Mouse (Mus musculus) lung, postnatal 0 days (tissue): ENCODE data around the gene 1700015G11Rik.
A peak's percentile ranks its signal among the peaks of the same experiment; 100 is the strongest.

Source experiments
- CTCF ChIP-seq: IDR thresholded peaks from 2 replicates; pipeline ENCODE4 v1.5.1; 2016; ENCODE audit warnings: antibody characterized with exemption, mild to moderate bottlenecking
- EP300 ChIP-seq: IDR thresholded peaks from 2 replicates; pipeline ENCODE4 v1.6.1; 2016; ENCODE audit warnings: antibody characterized with exemption, mild to moderate bottlenecking, control low read depth

DNA sequence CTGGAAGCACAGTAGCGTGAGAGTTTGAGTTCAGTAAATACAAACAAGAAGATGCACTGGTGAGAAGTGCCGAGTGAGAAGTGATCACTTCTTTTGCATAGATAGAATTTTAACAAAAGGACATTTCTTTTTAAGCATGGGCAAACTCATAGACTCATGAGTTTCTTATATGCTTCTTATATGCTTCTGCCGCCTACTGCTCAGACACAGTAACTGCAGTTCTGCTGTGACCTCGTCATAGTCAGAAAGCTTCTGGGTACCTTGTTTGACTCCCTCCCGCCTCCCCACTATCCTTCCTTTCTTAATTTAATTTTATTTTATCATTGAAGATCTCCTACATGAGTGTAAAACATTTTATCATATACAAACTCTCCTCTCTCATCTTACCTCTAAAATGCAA lies 36.3 kb downstream of the 1700015G11Rik start:
- TF ChIP-seq EP300 (no peak), CTCF (peak; percentile 58)
